Mouse (Mus musculus) kidney, embryonic 14.5 days (tissue): ENCODE results near the gene Ralgapa2. TPM values are rescaled to one million over a fixed set of nuclear protein-coding genes. Genes with fewer than 3 reads are reported as not detected.
A peak's percentile ranks its signal among the peaks of the same experiment; 100 is the strongest.

Source experiments
- ATAC-seq: fragments of 200-750 bp; cut with Nextera tagmentation; 2 replicates; pipeline ENCODE4 v1.8.0; 2017; ENCODE audit warnings: moderate number of reproducible peaks, mild to moderate bottlenecking, moderate TSS enrichment, moderate library complexity; ENCODE audit not compliant: low FRiP score, low TSS enrichment
- H3K27ac ChIP-seq: fragments of 300-500 bp; sonication (generic); 2 replicates; pipeline ENCODE4 v1.5.1; 2014; ENCODE audit warnings: low read depth, mild to moderate bottlenecking, low read length, moderate library complexity, mixed read lengths
- H3K27me3 ChIP-seq: fragments of 300-500 bp; sonication (generic); 2 replicates; pipeline ENCODE4 v1.6.1; 2014; ENCODE audit warnings: mild to moderate bottlenecking, low read length; ENCODE audit not compliant: control insufficient read depth, insufficient read depth
- H3K36me3 ChIP-seq: fragments of 300-500 bp; sonication (generic); 2 replicates; pipeline ENCODE4 v1.6.1; 2014; ENCODE audit warnings: low read length, mixed read lengths; ENCODE audit not compliant: control insufficient read depth, insufficient read depth
- H3K4me1 ChIP-seq: fragments of 300-500 bp; sonication (generic); 2 replicates; pipeline ENCODE4 v1.6.1; 2014; ENCODE audit warnings: low read length, mixed read lengths; ENCODE audit not compliant: control insufficient read depth, insufficient read depth
- H3K4me2 ChIP-seq: fragments of 300-500 bp; sonication (generic); replicated peaks from 2 replicates; pipeline ENCODE4 v1.6.1; 2014; ENCODE audit warnings: low read depth, mild to moderate bottlenecking, low read length
- H3K4me3 ChIP-seq: fragments of 300-500 bp; sonication (generic); 2 replicates; pipeline ENCODE4 v1.5.1; 2014; ENCODE audit warnings: mild to moderate bottlenecking, low read length
- H3K9ac ChIP-seq: fragments of 300-500 bp; sonication (generic); 2 replicates; pipeline ENCODE4 v1.6.1; 2014; ENCODE audit warnings: low read depth, mild to moderate bottlenecking, low read length, moderate library complexity
- H3K9me3 ChIP-seq: fragments of 300-500 bp; sonication (generic); 2 replicates; pipeline ENCODE4 v1.6.1; 2016; ENCODE audit warnings: low read length; ENCODE audit not compliant: control insufficient read depth
- WGBS: fragments of 180-500 bp; shearing (Covaris S2); extraction: QIAGEN DNeasy Blood & Tissue Kit; methylation state at CpG from one replicate; pipeline ENCODE4 v1.1.7; 2014; 5-methylcytosine and 5-hydroxymethylcytosine counted together
- polyA plus RNA-seq: library from polyadenylated mRNA; unstranded; fragments of >200 nt; fragmentation: Nextera tagmentation; extraction: Ambion mirVana; gene quantifications from 2 replicates; pipeline ENCODE4 v1.2.1, GENCODE M21; 2014

Gene Ralgapa2
- polyA plus RNA-seq, 1 experiment from 2014 or later = 8.5 TPM

- ATAC-seq = no peak
Measured at GRCm38 (mm10) chr2:146488291-146488690, 23.9 kb downstream of the Ralgapa2 start.

GRCm38 (mm10) chr2:146482859-146483258 is 29.3 kb downstream of the Ralgapa2 start:
- H3K9me3 ChIP-seq = no peaks in the 10 kb centered on the region
- H3K36me3 ChIP-seq = no peaks in the 10 kb centered on the region

More at GRCm38 (mm10) chr2:146488291-146488690, 23.9 kb downstream of the Ralgapa2 start:
- no peaks in the 10 kb centered on the region for H3K9me3 ChIP-seq
- no peak overlapping the region for H3K27ac ChIP-seq
- H3K4me3 ChIP-seq = no peak overlapping the region
- WGBS = 80% methylated on average over 3 of the region's 3 CpGs
- H3K36me3 ChIP-seq = no peaks in the 10 kb centered on the region
- no peaks in the 10 kb centered on the region for H3K27me3 ChIP-seq
- no peak overlapping the region for H3K4me2 ChIP-seq
- no peak overlapping the region for H3K9ac ChIP-seq
- no peaks in the 10 kb centered on the region for H3K4me1 ChIP-seq

GRCm38 (mm10) chr2:146477491-146477890 is 34.7 kb downstream of the Ralgapa2 start:
- Histone ChIP-seq H3K27ac (no peak overlapping the region), H3K36me3 (no peaks in the 10 kb centered on the region), H3K9ac (no peak overlapping the region), H3K4me3 (no peak overlapping the region), H3K4me2 (no peak overlapping the region), H3K9me3 (no peaks in the 10 kb centered on the region), H3K27me3 (no peaks in the 10 kb centered on the region), H3K4me1 (no peaks in the 10 kb centered on the region)
- no peak for ATAC-seq
- 84% methylated on average over 4 of the region's 4 CpGs for WGBS

More at GRCm38 (mm10) chr2:146482859-146483258, 29.3 kb downstream of the Ralgapa2 start:
- Histone ChIP-seq H3K4me1 (no peaks in the 10 kb centered on the region), H3K4me3 (no peak overlapping the region), H3K27ac (no peak overlapping the region), H3K9ac (no peak overlapping the region), H3K4me2 (no peak overlapping the region), H3K27me3 (no peaks in the 10 kb centered on the region)
- no peak for ATAC-seq

DNA sequence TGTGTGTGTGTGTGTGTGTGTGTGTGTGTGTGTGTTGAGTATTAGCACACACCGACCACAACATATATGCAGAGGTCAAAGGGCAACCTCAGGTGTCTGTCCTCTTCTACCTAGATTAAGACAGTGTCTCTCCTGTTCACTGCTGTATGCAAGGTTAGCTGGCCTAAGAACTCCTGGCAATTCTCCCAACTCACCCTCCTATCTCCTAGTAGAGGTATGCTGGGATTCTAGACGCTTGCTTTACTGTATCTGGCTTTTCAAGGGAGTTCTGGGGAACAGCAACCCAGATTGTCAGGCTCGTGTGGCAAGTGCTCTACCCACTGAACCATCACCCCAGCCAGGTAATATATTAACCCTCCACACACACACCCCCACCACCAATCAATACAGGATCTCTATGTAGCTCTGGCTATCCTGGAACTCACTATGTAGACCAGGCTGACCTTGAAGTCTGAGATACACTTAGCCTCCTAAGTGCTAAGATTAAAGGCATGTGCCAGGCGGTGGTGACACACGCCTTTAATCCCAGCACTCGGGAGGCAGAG is 35.6 kb downstream of the Ralgapa2 start:
- H3K4me2 ChIP-seq = no peak overlapping the region
- no peak for ATAC-seq
- H3K9me3 ChIP-seq = no peaks in the 10 kb centered on the region
- no peak overlapping the region for H3K27ac ChIP-seq
- WGBS = 89% methylated on average over 6 of the region's 6 CpGs
- no peaks in the 10 kb centered on the region for H3K27me3 ChIP-seq
- no peaks in the 10 kb centered on the region for H3K36me3 ChIP-seq
- H3K9ac ChIP-seq = no peak overlapping the region
- H3K4me1 ChIP-seq = no peaks in the 10 kb centered on the region
- no peak overlapping the region for H3K4me3 ChIP-seq

DNA sequence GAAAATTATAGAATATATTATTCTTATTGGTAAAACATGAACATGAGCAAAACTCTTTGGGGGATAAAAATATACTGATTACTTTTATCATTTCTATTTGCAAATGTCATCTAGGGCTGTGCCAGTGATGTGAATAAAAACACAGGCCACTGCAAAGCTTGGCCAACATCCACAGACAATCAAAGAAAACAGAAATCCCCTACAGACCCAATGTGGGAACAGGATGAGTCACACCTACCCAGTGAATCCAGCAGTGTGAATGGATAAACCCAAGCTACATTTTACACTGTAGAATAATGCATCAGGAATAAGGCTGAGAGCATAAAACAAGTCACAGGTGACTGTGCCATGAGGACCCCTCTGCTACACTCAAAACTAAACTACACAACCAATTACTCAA is 36.1 kb downstream of the Ralgapa2 start:
- no peak for ATAC-seq
- Histone ChIP-seq H3K4me3 (no peak overlapping the region), H3K27ac (no peak overlapping the region), H3K27me3 (no peaks in the 10 kb centered on the region), H3K9me3 (no peaks in the 10 kb centered on the region), H3K4me2 (no peak overlapping the region), H3K4me1 (no peaks in the 10 kb centered on the region), H3K9ac (no peak overlapping the region), H3K36me3 (no peaks in the 10 kb centered on the region)

DNA sequence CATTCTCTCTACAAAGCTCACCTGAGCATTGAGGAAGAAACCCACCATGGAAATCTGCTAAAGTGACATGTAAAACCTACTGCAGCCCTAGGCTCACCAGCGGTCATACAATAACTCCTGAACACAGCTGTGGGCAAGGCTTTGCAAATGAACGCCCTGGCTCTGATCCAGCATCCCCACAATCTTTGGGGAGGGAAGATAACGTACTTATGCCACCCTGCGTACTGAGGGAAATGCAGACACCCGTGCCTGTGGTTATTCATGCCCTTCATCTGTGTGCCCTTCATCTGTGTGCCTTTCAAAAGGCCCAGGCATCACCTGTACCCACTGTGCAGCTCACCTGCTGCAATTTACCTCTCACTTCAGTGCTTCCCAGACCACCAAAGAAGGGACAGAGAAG is 41.2 kb downstream of the Ralgapa2 start:
- WGBS = 84% methylated on average over 5 of the region's 5 CpGs
- no peak overlapping the region for H3K27ac ChIP-seq
- H3K4me3 ChIP-seq = no peak overlapping the region
- H3K4me1 ChIP-seq = no peaks in the 10 kb centered on the region
- H3K4me2 ChIP-seq = no peak overlapping the region
- no peak for ATAC-seq
- no peaks in the 10 kb centered on the region for H3K36me3 ChIP-seq
- H3K9ac ChIP-seq = no peak overlapping the region
- no peaks in the 10 kb centered on the region for H3K9me3 ChIP-seq
- no peaks in the 10 kb centered on the region for H3K27me3 ChIP-seq

DNA sequence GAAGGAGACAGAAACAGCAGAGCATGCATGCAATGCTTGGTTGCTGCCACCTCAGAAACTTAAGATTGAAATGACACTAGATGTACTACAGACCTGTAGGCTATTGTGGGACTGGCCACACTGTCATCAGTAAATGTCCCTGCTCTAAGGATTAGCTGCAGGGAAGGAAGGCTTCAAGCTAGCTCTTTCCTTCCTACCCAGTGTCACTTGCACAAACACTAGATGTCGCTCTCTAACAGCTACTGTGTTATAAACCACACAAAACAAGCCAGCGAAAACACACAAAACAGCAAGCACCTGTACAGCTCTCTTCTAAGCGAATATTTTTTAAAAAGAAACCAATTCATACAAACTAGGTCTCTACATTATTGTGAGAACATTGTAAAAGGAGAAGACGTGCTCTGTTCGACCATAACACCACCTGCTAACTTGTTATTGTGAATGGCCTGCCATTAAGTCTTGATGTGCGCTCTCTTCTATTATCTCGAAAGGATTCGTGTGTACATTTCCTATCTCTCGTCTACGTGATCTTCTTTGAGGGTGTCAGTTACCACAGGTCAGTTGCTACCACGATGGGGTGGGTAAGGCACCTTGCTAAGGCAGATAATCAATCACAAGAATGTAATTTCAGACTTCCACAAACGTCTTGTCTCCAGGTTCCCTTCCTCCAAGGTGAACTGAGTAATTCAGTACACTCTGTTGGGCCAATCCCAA is 42.3 kb downstream of the Ralgapa2 start:
- Histone ChIP-seq H3K9me3 (no peaks in the 10 kb centered on the region), H3K4me3 (no peak overlapping the region), H3K4me2 (no peak overlapping the region), H3K27me3 (no peaks in the 10 kb centered on the region), H3K27ac (no peak overlapping the region), H3K4me1 (no peaks in the 10 kb centered on the region), H3K36me3 (no peaks in the 10 kb centered on the region), H3K9ac (no peak overlapping the region)
- peak; percentile 82; the same call in 1 of the 2 replicates for ATAC-seq
- 53% methylated on average over 12 of the region's 12 CpGs for WGBS

- ATAC-seq = no peak
- Histone ChIP-seq H3K4me2 (no peak overlapping the region), H3K9ac (no peak overlapping the region), H3K4me3 (no peak overlapping the region), H3K36me3 (no peaks in the 10 kb centered on the region), H3K27me3 (no peaks in the 10 kb centered on the region), H3K27ac (no peak overlapping the region), H3K9me3 (no peaks in the 10 kb centered on the region), H3K4me1 (no peaks in the 10 kb centered on the region)
- 78% methylated on average over 2 of the region's 2 CpGs for whole genome bisulfite sequencing
Measured at GRCm38 (mm10) chr2:146468898-146469297, 43.2 kb downstream of the Ralgapa2 start.

- ATAC-seq = no peak
Measured at GRCm38 (mm10) chr2:146468016-146468415, 44.1 kb downstream of the Ralgapa2 start.

More at GRCm38 (mm10) chr2:146468016-146468415, 44.1 kb downstream of the Ralgapa2 start:
- H3K36me3 ChIP-seq = no peaks in the 10 kb centered on the region
- H3K4me2 ChIP-seq = no peak overlapping the region
- H3K4me3 ChIP-seq = no peak overlapping the region
- H3K27me3 ChIP-seq = no peaks in the 10 kb centered on the region
- H3K9ac ChIP-seq = no peak overlapping the region
- H3K27ac ChIP-seq = no peak overlapping the region
- H3K4me1 ChIP-seq = no peaks in the 10 kb centered on the region
- no peaks in the 10 kb centered on the region for H3K9me3 ChIP-seq
- WGBS = 88% methylated on average over 4 of the region's 4 CpGs
